Mouse (Mus musculus) erythroblast, embryonic 14.5 days (primary cell): Measurements from ENCODE around the gene Ccr8. TPM values are rescaled to one million over a fixed set of nuclear protein-coding genes. Genes with fewer than 3 reads are reported as not detected.

ENCODE experiments used
- H3K27me3 ChIP-seq: 2 replicates; pipeline ENCODE4 v1.6.1; 2012; ENCODE audit warnings: inconsistent platforms; ENCODE audit not compliant: control insufficient read depth
- H3K36me3 ChIP-seq: 2 replicates; pipeline ENCODE4 v1.6.1; 2012; ENCODE audit warnings: mild to moderate bottlenecking, inconsistent platforms; ENCODE audit not compliant: control insufficient read depth
- H3K4me1 ChIP-seq: 2 replicates; pipeline ENCODE4 v1.6.1; 2012; ENCODE audit warnings: inconsistent platforms; ENCODE audit not compliant: control insufficient read depth
- H3K4me3 ChIP-seq: replicated peaks from 2 replicates; pipeline ENCODE3; 2012; ENCODE audit warnings: moderate library complexity, mild to moderate bottlenecking, inconsistent platforms
- H3K9me3 ChIP-seq: 2 replicates; pipeline ENCODE4 v1.6.1; 2012; ENCODE audit warnings: low read length, inconsistent platforms, mixed read lengths; ENCODE audit not compliant: control insufficient read depth
- GATA1 ChIP-seq: IDR thresholded peaks from 2 replicates; pipeline ENCODE4 v1.6.1; 2012; ENCODE audit warnings: low read length, inconsistent platforms, mixed read lengths
- TAL1 ChIP-seq: IDR thresholded peaks from 3 replicates; pipeline ENCODE4 v1.6.1; 2012; ENCODE audit warnings: low read length, inconsistent platforms, mixed read lengths
- polyA plus RNA-seq: library from polyadenylated mRNA; stranded (reverse); fragments of >175 nt; gene quantifications from 2 replicates; pipeline ENCODE4 v1.2.3, GENCODE M21; 2012

The Ccr8 gene
- polyA plus RNA-seq, 1 experiment, result not detected

DNA sequence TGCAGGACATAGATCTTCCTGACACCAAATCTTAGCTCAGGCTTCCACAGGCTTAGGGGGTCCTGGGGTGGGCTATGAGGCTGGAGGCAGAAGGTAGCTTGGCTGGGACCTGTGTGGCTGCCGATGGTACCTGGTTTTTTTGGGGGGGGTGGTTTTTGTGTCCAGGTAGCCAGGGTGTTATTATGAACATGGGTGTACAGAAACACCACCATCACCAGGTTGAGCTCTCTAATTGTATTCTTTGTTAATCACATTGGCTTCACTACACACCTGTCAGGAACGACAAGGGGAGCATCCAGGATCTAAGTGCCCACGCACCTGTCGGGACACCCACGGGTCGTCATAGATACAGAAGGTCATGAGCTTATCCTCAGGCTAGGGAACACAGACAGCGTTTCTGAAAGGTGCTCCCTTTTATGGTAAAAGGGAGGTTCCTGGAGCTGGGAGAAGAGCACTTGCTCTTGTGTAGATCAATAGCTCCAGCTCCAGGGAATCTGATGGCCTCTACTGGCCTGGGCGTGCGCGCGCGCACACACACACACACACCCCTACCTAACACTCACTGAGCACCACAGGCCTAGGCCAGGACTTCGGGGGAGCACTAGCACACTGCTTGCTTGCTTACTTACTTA lies 42.7 kb downstream of the Ccr8 start:
- no peak for TF ChIP-seq GATA1
- peaks cover 48% of the 10 kb centered on the region for H3K36me3 ChIP-seq
- H3K27me3 ChIP-seq, result peaks cover under 1% of the 10 kb centered on the region; the same call in 1 of the 2 replicates
- H3K9me3 ChIP-seq, result no peaks in the 10 kb centered on the region
- H3K4me1 ChIP-seq, result peaks cover 15% of the 10 kb centered on the region
- no peak overlapping the region for H3K4me3 ChIP-seq

DNA sequence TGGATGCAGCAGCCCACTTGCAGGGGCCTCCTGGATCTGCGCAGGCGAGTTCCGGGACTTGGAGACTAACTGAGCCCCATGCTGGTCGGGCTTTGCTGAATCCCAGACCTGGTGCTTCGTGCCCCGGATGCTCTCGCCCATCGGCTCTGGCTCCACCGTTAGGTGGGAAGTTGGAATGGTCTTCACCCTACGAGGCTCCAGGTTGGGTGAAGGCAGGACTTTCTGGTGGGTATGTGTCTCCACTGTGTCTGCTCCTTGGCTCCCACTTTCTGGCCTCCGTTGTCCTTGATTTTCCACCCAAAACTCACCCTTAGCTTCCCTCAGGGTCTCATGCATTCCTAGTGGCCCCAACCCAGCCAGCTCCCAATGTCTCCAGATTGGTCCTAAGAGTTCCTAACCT lies 43.5 kb downstream of the Ccr8 start:
- peaks cover 8% of the 10 kb centered on the region for H3K4me1 ChIP-seq
- TF ChIP-seq TAL1, result no peak
- peaks cover 40% of the 10 kb centered on the region for H3K36me3 ChIP-seq
- peaks cover 4% of the 10 kb centered on the region for H3K9me3 ChIP-seq
- H3K27me3 ChIP-seq, result peaks cover 4% of the 10 kb centered on the region; the same call in 1 of the 2 replicates
- no peak overlapping the region for H3K4me3 ChIP-seq

DNA sequence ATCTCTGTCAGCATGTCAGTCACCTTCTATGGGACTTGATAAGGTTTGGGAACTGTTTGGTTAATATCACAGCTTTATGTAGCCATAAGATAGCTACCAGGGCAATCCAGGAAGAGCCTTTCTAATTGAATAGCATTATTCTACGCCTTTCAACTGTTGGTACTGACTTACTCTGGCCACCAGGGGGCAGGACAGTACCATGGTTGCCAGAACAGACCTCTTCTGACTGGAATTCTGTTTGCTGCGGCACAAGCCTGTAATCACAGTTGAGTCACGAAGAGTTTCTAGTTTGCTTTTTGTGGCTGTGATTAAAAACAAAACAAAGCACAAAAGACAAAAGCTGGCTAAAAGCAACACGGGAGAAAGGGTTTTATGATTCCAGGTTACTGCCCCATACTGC lies 48.7 kb downstream of the Ccr8 start:
- no peak overlapping the region for H3K4me3 ChIP-seq
- TF ChIP-seq GATA1 (no peak), TAL1 (no peak)
- no peaks in the 10 kb centered on the region; the same call in 1 of the 2 replicates for H3K4me1 ChIP-seq
- no peaks in the 10 kb centered on the region for H3K36me3 ChIP-seq
- peaks cover 15% of the 10 kb centered on the region for H3K27me3 ChIP-seq
- H3K9me3 ChIP-seq, result peaks cover 4% of the 10 kb centered on the region

DNA sequence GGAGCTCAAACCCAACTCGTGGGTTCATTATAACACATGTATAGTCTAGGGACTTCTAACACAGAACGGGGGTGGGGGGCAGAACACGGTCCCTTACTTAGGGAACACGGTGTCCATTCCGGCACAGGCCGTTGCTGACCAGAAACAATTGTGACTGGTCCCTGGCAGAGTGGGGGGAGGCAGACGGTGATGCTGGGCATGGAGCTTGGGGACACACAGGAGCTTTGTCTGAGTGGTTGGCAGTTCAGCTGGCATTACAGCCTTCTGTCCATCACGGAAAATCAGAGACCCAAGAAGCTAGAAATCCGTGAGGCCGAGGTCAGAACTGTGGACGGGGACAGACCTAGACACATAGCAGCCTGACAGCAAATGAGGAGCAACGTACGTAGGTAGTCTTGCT lies 52.6 kb downstream of the Ccr8 start:
- no peak for TF ChIP-seq TAL1
- TF ChIP-seq GATA1, result no peak
- peaks cover 15% of the 10 kb centered on the region for H3K27me3 ChIP-seq

More for the DNA sequence above, 52.6 kb downstream of the Ccr8 start:
- no peaks in the 10 kb centered on the region for H3K36me3 ChIP-seq
- no peak overlapping the region for H3K4me3 ChIP-seq
- H3K4me1 ChIP-seq, result no peaks in the 10 kb centered on the region; the same call in 1 of the 2 replicates
- peaks cover 4% of the 10 kb centered on the region for H3K9me3 ChIP-seq

Other genes with a start within 250 kb of the Ccr8 start
- gene Wdr48, start 197.2 kb upstream of the Ccr8 start, polyA plus RNA-seq, result 1.3 and 1.4 TPM in 2 replicates
- gene Gorasp1, start 154.5 kb upstream of the Ccr8 start, polyA plus RNA-seq, result 0.49 and 0.59 TPM in 2 replicates
- not detected in 2 replicates for gene Ttc21a, start 154.5 kb upstream of the Ccr8 start, polyA plus RNA-seq
- 0.12 and 0.23 TPM in 2 replicates for gene Csrnp1, start 107.5 kb upstream of the Ccr8 start, polyA plus RNA-seq
- gene Xirp1, start 68.5 kb upstream of the Ccr8 start, polyA plus RNA-seq, result not detected in 2 replicates
- gene Cx3cr1, start 22.2 kb upstream of the Ccr8 start, polyA plus RNA-seq, result 0.01 TPM in 2 replicates
- gene Slc25a38, start 18.3 kb downstream of the Ccr8 start, polyA plus RNA-seq, result 22.5 and 36.0 TPM in 2 replicates
- 245 and 656 TPM in 2 replicates for gene Rpsa, start 35.6 kb downstream of the Ccr8 start, polyA plus RNA-seq
- 0.03 TPM in 1 of 2 replicates, not detected in the other for gene Mobp, start 57.6 kb downstream of the Ccr8 start, polyA plus RNA-seq
- not detected in 2 replicates for gene Myrip, start 209.4 kb downstream of the Ccr8 start, polyA plus RNA-seq